Mouse (Mus musculus) ES-Bruce4 (cell line): ENCODE results near the gene Fars2.

Source experiments
- CTCF ChIP-seq: IDR thresholded peaks from one replicate; pipeline ENCODE4 v1.8.1; 2011; ENCODE audit warnings: low read depth, low read length
- POLR2A ChIP-seq: IDR thresholded peaks from one replicate; pipeline ENCODE4 v1.8.1; 2011; ENCODE audit warnings: low read length; ENCODE audit not compliant: insufficient read depth

DNA sequence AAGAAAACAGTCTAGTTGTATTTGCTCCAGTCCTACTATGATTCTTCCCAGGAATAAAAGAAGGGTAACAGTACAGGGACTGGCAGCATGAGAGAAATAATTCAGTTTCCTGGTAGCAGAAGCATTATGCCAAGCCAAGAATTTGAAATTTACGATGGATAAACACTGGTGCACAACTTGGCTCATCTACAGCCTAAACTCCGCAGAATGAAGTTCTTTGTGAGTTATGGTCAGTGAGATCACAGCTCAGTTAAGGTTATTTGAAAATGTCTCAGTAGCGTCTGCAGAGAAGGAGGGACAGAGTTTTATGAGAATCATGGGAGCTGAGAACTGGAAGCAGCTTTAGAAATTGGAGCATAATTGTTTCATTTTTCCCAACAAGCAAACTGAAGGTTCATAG lies 31.2 kb upstream of the Fars2 start:
- TF ChIP-seq POLR2A (no peak), CTCF (no peak)
